Mouse (Mus musculus) kidney, postnatal 14 days (tissue): ENCODE measurements around the gene Mettl22.

Source experiments
- DNase-seq: peaks from one replicate; pipeline ENCODE4 v3.0.0; 2022; ENCODE audit warnings: mixed read lengths

Gene Mettl22

GRCm38 (mm10) chr16:8513236-8513906, 42.8 kb downstream of the Mettl22 start, which contains the start of gene Abat:
Gene Abat (plus strand): TSS chr16:8513429.
- peak; percentile 97 for DNase-seq

DNA sequence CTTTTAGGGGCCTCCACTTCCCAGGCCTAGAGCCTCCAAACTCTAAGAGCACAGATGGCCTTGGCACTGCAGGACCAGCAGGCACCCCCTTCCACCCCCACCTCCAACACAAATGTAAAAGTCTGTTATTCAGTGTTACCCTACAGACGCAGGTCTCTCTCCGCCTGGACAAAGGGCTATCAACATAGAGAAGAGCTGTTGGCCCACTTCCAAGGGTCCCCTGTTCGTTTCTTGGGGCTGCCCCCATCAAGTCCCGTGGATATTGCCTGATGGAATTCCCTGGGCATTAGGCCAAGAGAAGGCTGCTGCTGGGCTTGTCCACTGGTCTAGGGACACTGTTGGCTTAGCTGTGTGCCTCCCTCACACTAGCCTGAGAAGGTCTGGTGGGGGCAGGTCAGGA, 43.6 kb downstream of the Mettl22 start:
- DNase-seq: peak; percentile 88

DNA sequence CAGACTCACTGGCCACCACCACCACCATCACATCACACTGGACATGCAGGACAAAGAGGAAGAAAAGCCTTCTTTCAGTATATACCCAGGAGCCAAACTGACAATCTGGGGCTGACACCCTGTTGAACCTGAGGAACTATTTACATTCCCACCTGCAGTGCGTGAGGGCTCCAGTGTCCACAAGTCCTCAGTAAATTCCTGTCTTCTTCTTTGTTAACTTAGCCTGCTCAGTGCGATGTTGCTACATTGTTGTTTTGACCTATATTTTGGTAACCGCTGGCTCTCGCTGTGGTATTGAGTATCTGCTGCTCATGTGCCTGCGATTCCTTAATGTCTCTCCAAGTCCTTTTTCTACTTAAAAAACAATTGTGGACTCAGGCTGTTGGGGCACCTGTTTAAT, 49.9 kb downstream of the Mettl22 start:
- no peak for DNase-seq

- DNase-seq: no peak
Observed at GRCm38 (mm10) chr16:8521322-8521721, 50.7 kb downstream of the Mettl22 start.

DNA sequence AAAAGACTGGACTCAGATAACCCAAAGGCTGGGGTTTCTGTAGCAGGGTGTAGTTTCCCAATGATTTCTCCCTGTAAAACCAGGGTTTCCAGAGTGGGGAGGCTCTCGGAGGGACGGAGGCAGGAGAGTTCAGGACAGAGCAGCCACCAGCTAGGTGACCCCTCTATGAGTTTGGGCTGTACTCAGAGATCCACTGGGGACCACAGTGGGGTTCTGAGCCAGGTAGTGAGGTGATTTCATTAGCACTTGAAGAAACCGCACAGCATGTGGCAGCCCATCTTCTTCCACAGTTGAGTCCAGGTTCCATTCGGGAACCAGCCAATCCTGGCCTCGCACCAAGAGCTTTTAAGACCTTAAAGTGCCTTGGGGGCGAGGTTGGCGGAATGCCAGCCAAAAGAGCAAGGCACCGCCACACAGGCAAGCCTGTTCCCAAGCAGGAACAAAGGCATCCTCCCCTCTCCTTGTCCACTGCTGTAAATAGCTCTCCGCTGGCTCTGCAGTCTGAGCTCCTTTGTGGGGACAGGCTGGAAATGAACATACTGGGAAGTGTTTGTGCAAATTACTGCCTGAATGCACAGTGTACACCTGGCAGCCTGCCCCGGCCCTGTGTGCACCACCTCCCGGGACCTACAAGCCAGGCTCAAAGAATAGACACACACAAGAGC, 53.0 kb downstream of the Mettl22 start:
- peak; percentile 60 for DNase-seq

DNA sequence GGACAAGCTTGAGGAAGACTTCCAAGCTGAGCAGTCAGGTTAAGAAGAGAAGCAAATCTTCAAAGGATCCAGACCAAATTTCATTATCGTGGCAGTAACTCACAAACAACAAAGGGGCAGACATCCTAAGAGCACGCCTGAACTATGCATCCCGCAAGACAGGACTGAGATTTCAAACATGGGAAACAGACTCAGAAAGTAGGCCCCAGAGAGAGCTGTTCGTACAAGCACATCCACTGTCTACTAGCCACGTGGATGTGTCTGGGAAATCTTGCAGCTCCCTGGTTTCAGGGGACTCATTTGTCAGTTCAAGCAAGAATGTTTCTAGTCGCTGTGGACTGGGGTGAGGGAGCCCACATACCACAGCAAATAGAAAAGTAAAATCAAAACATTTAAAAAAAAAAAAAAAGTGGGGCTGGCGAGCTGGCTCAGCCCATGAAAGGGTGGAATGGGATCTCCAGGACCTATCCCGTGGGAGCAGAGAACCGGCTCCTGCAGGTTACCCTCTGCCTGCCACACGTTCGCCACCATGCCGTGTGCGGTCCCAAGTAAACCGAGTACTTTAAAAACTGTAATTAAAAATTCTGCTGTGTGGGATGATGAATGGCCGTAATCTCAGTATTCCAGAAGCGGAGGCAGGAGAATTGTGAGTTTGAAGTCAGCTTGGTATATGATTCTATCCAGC, 53.7 kb downstream of the Mettl22 start:
- no peak for DNase-seq

DNA sequence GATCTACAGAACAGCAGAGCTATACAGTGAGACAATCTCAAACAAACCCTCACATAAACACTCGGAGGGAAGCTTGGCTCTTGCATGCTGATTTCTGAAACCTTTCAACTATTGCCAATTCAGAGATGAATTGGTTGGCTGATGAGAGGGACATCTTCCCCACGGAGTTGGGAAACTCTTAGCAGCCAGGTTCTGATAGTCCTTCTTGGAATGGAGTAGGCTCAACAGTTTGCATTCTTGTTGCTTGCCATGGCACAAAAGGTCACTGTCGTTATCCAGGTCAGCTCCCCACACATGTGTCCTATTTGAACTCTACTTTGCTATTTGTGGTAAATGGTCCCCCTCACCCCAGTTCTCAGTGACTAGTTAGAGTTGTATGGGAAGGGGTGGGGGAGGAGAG, 54.7 kb downstream of the Mettl22 start:
- DNase-seq: no peak

GRCm38 (mm10) chr16:8525877-8526276, 55.3 kb downstream of the Mettl22 start:
- no peak for DNase-seq

DNA sequence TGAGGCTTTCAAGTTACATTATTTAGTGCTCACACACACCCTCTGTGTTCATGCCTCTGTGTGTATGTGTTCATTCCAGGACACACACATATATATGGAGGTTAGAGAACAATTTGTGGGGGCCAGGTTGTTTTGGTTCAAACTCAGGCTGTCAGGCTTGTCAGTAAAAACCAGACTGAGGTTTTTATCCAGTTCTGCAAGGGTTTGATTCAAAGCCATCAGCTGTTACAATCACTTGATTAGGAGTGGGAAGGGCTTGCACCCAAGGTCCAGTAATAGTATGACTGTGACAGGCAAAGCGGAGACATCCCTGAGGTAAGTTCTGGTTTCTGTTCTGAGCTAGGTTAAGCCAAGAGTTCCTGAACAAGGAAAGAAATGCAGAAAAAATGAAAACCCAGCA, 58.8 kb downstream of the Mettl22 start:
- no peak for DNase-seq

GRCm38 (mm10) chr16:8530018-8530417, 59.4 kb downstream of the Mettl22 start:
- no peak for DNase-seq

DNA sequence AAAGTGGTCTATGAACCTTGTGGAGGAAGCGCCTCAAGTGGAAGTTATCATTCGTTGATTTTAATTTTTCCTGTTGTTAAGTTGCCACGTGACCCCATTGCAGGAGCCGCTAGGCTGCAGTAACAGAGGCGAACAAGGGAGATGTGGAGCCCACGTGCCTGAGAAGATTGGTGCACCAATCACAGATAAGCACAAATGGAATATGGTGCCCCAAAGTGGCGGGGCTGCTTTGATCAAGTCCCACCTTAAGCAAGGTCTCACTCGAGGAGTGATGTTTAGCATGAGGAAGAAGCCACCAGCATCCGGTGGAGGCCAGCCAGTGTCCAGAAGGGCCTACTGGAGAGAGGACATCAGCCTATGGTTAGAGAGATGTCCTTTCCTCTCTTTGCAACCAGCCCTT, 61.9 kb downstream of the Mettl22 start:
- DNase-seq: no peak

GRCm38 (mm10) chr16:8532894-8533293, 62.3 kb downstream of the Mettl22 start:
- no peak for DNase-seq

- no peak for DNase-seq
Observed at GRCm38 (mm10) chr16:8533477-8533876, 62.9 kb downstream of the Mettl22 start.

DNA sequence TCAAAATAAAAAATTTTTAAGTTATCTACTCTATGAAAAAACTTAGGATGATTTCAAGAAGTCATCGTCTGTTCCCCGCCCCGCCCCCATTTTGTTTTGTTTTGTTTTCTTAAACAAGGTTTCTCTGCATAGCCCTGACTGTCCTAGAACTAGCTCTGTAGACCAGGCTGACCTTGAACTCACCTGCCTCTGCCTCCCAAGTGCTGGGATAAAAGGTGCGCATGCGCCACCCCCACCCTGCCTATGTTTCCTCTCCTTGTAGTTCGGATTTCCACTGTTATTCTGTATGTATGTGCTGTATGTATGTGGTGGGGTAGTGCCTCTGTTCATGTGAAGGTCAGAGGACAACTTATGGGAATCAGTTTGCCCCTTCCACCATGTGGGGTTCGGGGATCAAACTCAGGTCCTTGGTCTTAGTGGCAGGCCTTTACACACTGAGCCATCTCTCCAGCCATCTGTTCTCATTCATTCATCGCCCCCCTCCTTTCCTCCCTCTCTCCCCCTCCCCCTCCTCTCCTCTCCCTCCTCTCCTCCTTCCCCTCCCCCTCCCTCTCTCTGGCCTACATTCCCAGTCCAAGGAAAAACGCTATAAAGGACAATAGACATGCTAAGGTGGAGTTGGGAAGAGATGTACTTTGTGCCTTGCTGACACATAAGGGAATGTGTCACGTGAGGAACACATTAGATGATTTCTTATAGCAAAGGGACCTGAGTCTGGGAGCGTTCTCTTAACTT, 64.0 kb downstream of the Mettl22 start:
- no peak for DNase-seq

- DNase-seq: peak; percentile 36
Observed at GRCm38 (mm10) chr16:8535411-8535810, 64.8 kb downstream of the Mettl22 start.

DNA sequence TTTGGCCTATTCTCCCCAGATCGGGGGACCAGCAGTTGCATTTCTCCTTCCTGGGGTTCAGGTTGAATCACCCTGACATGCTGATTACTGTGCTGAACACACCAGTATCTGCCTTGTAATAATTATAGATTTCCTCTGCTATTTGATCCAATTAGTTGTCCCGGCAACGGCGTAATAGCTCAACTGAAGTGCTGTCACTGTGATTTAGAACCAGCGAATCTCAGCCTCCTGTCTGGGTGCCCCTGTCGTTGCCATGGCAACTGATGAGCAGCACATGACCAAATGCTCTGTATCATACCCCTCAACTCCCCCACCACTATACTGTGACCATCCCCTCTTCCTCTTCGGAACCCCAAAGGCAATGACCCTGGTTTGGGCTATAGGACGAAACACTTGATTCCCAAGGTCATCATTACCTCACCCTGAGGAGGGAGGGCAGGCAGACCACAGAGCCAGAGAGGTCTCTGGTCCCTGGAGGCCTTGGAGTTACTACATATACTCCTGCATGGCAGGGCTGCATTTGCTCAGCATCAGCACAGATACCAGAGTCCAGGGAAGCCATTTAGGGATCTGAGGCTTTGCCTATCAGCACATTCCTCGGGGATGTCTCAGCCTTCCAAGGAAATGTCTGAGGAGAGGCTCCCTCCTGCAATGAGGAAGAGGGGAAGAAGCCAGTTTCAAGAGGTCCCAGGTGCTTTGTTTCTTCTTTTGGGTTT, 68.7 kb downstream of the Mettl22 start:
- no peak for DNase-seq
